Mouse (Mus musculus) liver, adult 2 months (tissue): ENCODE results near the gene Tmem231. TPM values are rescaled to one million over a fixed set of nuclear protein-coding genes. Genes with fewer than 3 reads are reported as not detected.

Experiments
- DNase-seq: peaks from one replicate; pipeline ENCODE4 v3.0.0-alpha.2; 2011; ENCODE audit warnings: low read depth, low spot score; ENCODE audit errors: extremely low read depth
- H3K27ac ChIP-seq: fragments of 200-500 bp; replicated peaks from 2 replicates; pipeline ENCODE4 v1.5.1; 2012; ENCODE audit warnings: low read depth, mild to moderate bottlenecking, control low read depth, inconsistent platforms, low read length; ENCODE audit not compliant: insufficient read depth
- H3K27me3 ChIP-seq: fragments of 200-500 bp; 2 replicates; pipeline ENCODE4 v1.6.1; 2012; ENCODE audit warnings: mild to moderate bottlenecking, moderate library complexity, low read length, inconsistent platforms; ENCODE audit not compliant: control insufficient read depth, insufficient read depth
- H3K36me3 ChIP-seq: fragments of 200-500 bp; 2 replicates; pipeline ENCODE4 v1.6.1; 2012; ENCODE audit warnings: low read length, inconsistent platforms; ENCODE audit not compliant: control insufficient read depth, insufficient read depth
- H3K4me1 ChIP-seq: fragments of 200-500 bp; 2 replicates; pipeline ENCODE4 v1.6.1; 2011; ENCODE audit warnings: low read length; ENCODE audit not compliant: control insufficient read depth, insufficient read depth
- H3K4me3 ChIP-seq: fragments of 200-500 bp; 2 replicates; pipeline ENCODE4 v1.5.1; 2011; ENCODE audit warnings: low read depth, mild to moderate bottlenecking, control low read depth, low read length, moderate library complexity; ENCODE audit not compliant: insufficient read depth
- H3K79me2 ChIP-seq: fragments of 200-500 bp; 2 replicates; pipeline ENCODE4 v1.6.1; 2012; ENCODE audit warnings: inconsistent platforms, mild to moderate bottlenecking, low read length, moderate library complexity; ENCODE audit not compliant: control insufficient read depth, insufficient read depth
- H3K9ac ChIP-seq: fragments of 200-500 bp; 2 replicates; pipeline ENCODE4 v1.6.1; 2012; ENCODE audit warnings: low read depth, mild to moderate bottlenecking, control low read depth, inconsistent platforms, low read length
- CTCF ChIP-seq: fragments of 200-500 bp; IDR thresholded peaks from 2 replicates; pipeline ENCODE4 v1.5.1; 2011; ENCODE audit warnings: low read depth, low read length, control low read depth
- POLR2A ChIP-seq: fragments of 200-500 bp; IDR thresholded peaks from 2 replicates; pipeline ENCODE4 v1.6.1; 2011; ENCODE audit warnings: low read length, control low read depth; ENCODE audit not compliant: insufficient read depth; ENCODE audit errors: extremely low read depth
- WGBS: fragments of 180-500 bp; shearing (Covaris S2); methylation state at CpG from one replicate; pipeline ENCODE4 v1.1.7; 2018; 5-methylcytosine and 5-hydroxymethylcytosine counted together
- polyA plus RNA-seq: library from polyadenylated mRNA; depleted of rRNA; stranded (reverse); fragments of >200 nt; gene quantifications from 2 replicates; pipeline ENCODE4 v1.2.3, GENCODE M21; 2012
- total RNA-seq: library from RNA; depleted of rRNA; stranded (reverse); fragments of >200 nt; gene quantifications from 2 replicates; pipeline ENCODE4 v1.2.3, GENCODE M21; 2014

Gene Tmem231
- total and polyA plus RNA-seq, 2 experiments: 0.09 to 0.17 TPM

DNA sequence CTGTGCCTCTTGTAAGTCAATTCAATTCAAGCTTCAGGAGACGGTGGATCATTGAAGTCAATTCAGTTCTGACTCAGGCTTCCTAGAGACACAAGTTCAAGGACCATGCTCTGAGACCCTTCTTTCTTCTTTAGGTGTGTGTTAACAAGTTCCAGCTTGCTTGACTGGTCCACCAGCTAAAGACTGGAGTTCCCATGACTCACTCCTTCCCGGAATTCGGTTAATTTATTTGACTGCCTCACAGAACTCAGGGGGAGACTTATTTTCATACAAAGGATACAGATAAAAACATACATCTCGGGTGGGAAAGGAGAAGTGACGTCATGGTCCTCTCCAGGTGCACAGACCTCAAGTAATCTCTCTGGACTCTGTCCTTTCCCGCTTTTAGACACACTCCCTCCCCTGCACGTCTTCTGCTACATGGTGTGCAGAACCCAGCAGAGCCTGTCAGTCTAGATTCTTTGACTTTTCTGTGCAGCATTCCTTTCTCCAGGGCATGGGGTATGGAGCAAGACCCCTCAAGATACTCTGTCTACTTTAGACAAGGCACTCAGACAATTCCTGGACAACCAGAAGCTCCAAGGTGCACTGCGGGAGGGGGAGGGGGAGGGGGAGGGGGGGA, 28.1 kb downstream of the Tmem231 start:
- DNase-seq: no peak
- WGBS: 51% methylated on average over 8 of the region's 8 CpGs
- Histone ChIP-seq H3K4me1 (no peaks in the 10 kb centered on the region), H3K27me3 (peaks cover 6% of the 10 kb centered on the region; the same call in 1 of the 2 replicates), H3K4me3 (no peak overlapping the region), H3K9ac (no peak overlapping the region), H3K27ac (no peak overlapping the region), H3K79me2 (no peaks in the 10 kb centered on the region), H3K36me3 (no peaks in the 10 kb centered on the region)
- TF ChIP-seq POLR2A (no peak), CTCF (no peak)

DNA sequence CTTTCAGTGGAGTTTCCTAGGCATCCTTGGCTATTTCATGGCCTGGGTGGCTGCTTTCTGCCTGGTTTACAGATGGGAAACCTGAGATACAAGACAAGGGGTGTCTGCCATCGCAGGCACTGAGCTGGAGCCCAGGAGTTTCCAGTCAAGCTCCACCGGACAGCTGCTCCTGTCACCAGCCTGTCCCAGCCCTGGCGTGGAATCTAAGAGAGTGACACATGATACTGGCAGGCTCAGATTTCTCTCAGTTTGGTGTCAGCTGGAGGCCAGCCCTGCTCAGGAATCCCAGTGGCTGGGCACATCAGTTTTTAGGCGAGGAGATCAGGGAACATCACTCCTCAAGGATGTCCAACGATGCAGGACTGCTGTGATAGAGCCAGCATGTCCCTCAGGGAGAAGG, 31.6 kb downstream of the Tmem231 start:
- TF ChIP-seq CTCF (no peak), POLR2A (no peak)
- no peak for DNase-seq
- WGBS: 41% methylated on average over 5 of the region's 5 CpGs

GRCm38 (mm10) chr8:111898586-111898985, 35.1 kb downstream of the Tmem231 start:
- no peak for DNase-seq
- Histone ChIP-seq H3K9ac (no peak overlapping the region), H3K4me1 (no peaks in the 10 kb centered on the region), H3K79me2 (no peaks in the 10 kb centered on the region), H3K4me3 (no peak overlapping the region), H3K36me3 (no peaks in the 10 kb centered on the region), H3K27ac (no peak overlapping the region), H3K27me3 (no peaks in the 10 kb centered on the region; the same call in 1 of the 2 replicates)
- WGBS: 57% methylated on average over 10 of the region's 10 CpGs
- no peak for TF ChIP-seq POLR2A
- TF ChIP-seq CTCF: no peak

More for the DNA sequence above, 31.6 kb downstream of the Tmem231 start:
- Histone ChIP-seq H3K79me2 (no peaks in the 10 kb centered on the region), H3K27me3 (no peaks in the 10 kb centered on the region; the same call in 1 of the 2 replicates), H3K4me3 (no peak overlapping the region), H3K4me1 (no peaks in the 10 kb centered on the region), H3K36me3 (no peaks in the 10 kb centered on the region), H3K9ac (no peak overlapping the region), H3K27ac (no peak overlapping the region)

DNA sequence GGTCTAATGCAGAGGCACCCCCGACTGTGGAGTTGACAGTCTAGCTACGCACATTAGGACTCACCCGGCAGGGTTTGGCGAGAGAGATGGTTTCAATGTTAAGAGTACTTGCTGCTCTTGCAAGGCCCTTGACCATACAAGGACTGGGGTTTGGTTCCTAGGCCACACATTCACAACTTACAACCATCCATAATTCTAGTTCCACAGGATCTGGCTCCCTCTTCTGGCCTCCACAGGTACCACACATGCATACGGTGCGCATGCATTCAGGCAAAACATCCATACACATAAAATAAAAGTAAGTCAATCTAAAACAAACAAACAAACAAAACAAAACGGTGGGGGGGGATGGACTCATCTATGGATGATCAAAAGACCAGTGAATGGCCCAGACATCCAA, 38.7 kb downstream of the Tmem231 start:
- WGBS: 88% methylated on average over 7 of the region's 7 CpGs
- Histone ChIP-seq H3K9ac (no peak overlapping the region), H3K27me3 (peaks cover 8% of the 10 kb centered on the region), H3K4me1 (no peaks in the 10 kb centered on the region), H3K4me3 (no peak overlapping the region), H3K27ac (no peak overlapping the region), H3K79me2 (no peaks in the 10 kb centered on the region), H3K36me3 (no peaks in the 10 kb centered on the region)
- DNase-seq: no peak
- no peak for TF ChIP-seq POLR2A
- TF ChIP-seq CTCF: peak; percentile 23; the same call in 1 of the 2 replicates

DNA sequence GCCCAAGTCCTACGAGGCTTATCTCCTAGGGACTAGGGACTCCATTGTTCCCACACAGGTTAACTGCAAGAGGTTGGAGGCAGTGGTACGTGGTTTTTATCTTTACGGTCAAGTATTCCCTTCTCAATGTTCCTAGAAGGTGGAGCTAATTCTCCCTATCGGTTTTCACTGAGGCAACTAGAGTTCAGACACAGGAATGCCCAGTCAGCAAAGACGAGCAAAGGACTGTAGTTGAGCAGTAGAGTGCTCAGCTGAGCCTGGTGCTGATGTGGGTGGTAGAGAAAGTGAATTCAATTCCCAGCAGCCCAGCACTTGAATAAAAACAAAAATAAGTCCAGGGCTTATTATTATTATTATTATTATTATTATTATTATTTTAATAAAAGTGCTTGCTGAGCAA, 41.1 kb downstream of the Tmem231 start:
- no peak for DNase-seq
- no peaks in the 10 kb centered on the region for H3K36me3 ChIP-seq
- no peaks in the 10 kb centered on the region for H3K4me1 ChIP-seq
- H3K27ac ChIP-seq: no peak overlapping the region
- TF ChIP-seq CTCF (no peak), POLR2A (no peak)
- WGBS: 35% methylated on average over 5 of the region's 5 CpGs
- H3K79me2 ChIP-seq: no peaks in the 10 kb centered on the region
- peaks cover 10% of the 10 kb centered on the region for H3K27me3 ChIP-seq
- H3K9ac ChIP-seq: no peak overlapping the region
- no peak overlapping the region for H3K4me3 ChIP-seq

- H3K9ac ChIP-seq: no peak overlapping the region
- 25% methylated on average over 8 of the region's 8 CpGs for WGBS
These were observed 41.7 kb downstream of the Tmem231 start for GRCm38 (mm10) chr8:111891983-111892382.

More at GRCm38 (mm10) chr8:111891983-111892382, 41.7 kb downstream of the Tmem231 start:
- TF ChIP-seq POLR2A (no peak), CTCF (no peak)
- H3K4me3 ChIP-seq: no peak overlapping the region
- DNase-seq: no peak
- H3K79me2 ChIP-seq: no peaks in the 10 kb centered on the region
- no peaks in the 10 kb centered on the region for H3K4me1 ChIP-seq
- H3K27me3 ChIP-seq: peaks cover 10% of the 10 kb centered on the region
- no peaks in the 10 kb centered on the region for H3K36me3 ChIP-seq
- no peak overlapping the region for H3K27ac ChIP-seq
